Mouse (Mus musculus) heart, postnatal 25 days (tissue): ENCODE results near the gene Rce1. TPM values are rescaled to one million over a fixed set of nuclear protein-coding genes. Genes with fewer than 3 reads are reported as not detected.

Experiments used
- DNase-seq: peaks from one replicate; pipeline ENCODE4 v3.0.0; 2022; ENCODE audit warnings: low spot score
- intact Hi-C: fragments of 180-260 bp; cut with DNase I; formaldehyde crosslinking; loops from one replicate; pipeline ENCODE4 v1.15.1; 2025
- microRNA-seq: library from miRNA; unstranded; fragments of <30 nt; microRNA quantifications from one replicate; pipeline ENCODE4 v1.2.0, GENCODE M21; 2022
- total RNA-seq, 2 experiments: library from RNA; stranded (reverse); gene quantifications; 2 replicates each; pipeline ENCODE4 v1.2.3; 2021

Rce1 gene
- total RNA-seq, 2 experiments from 2014 or later: 10.9 to 11.1 TPM

- intact Hi-C loops: no loop called here
- no peak for DNase-seq
Observed at GRCm38 (mm10) chr19:4573241-4573640, 52.2 kb downstream of the Rce1 start.

Small RNA genes within 50 kb of the gene (microRNA-seq; reads per million reads assigned to microRNA genes)
- 1.1 reads per million for gene Mir6986

Other genes with a start within 250 kb of the Rce1 start
- gene Kdm2a, start 227.4 kb downstream of the Rce1 start, total RNA-seq: 10 to 100 TPM; 35.3 to 44.0 TPM
- gene Rhod, start 186.2 kb downstream of the Rce1 start, total RNA-seq: 1 to 10 TPM; 4.6 to 6.4 TPM
- gene Syt12, start 148.2 kb downstream of the Rce1 start, total RNA-seq: 1 to 10 TPM; 5.0 to 6.7 TPM
- gene 2010003K11Rik, start 127.1 kb downstream of the Rce1 start, total RNA-seq: under 1 TPM in 1 of 2 experiments, not detected in 1; 0.22 TPM
- 10 to 100 TPM; 30.9 to 36.8 TPM for gene Pcx, start 115.2 kb downstream of the Rce1 start, total RNA-seq
- 10 to 100 TPM in 1 of 2 experiments, 1 to 10 TPM in 1; 9.5 to 10.5 TPM for gene Lrfn4, start 10.0 kb downstream of the Rce1 start, total RNA-seq
- not detected for gene Gm960, start 73.0 kb upstream of the Rce1 start, total RNA-seq
- under 1 TPM; 0.31 to 0.60 TPM for gene Sptbn2, start 85.5 kb upstream of the Rce1 start, total RNA-seq
- 1 to 10 TPM; 6.7 to 7.4 TPM for gene Rbm4b, start 130.9 kb upstream of the Rce1 start, total RNA-seq
- gene Rbm4, start 168.3 kb upstream of the Rce1 start, total RNA-seq: 10 to 100 TPM; 45.7 to 48.0 TPM
- gene Gm21992, start 186.0 kb upstream of the Rce1 start, total RNA-seq: 10 to 100 TPM; 12.7 to 17.2 TPM
- gene Rbm14, start 186.0 kb upstream of the Rce1 start, total RNA-seq: 10 to 100 TPM; 15.3 to 25.9 TPM
- gene Ccs, start 213.7 kb upstream of the Rce1 start, total RNA-seq: 10 to 100 TPM; 26.2 to 26.6 TPM
- not detected for gene Ccdc87, start 213.7 kb upstream of the Rce1 start, total RNA-seq
- gene Ctsf, start 229.5 kb upstream of the Rce1 start, total RNA-seq: 10 to 100 TPM; 77.9 to 82.6 TPM